Mouse (Mus musculus) midbrain, postnatal 0 days (tissue): ENCODE results near the gene Kctd18. TPM values are rescaled to one million over a fixed set of nuclear protein-coding genes. Genes with fewer than 3 reads are reported as not detected.

ENCODE experiments used
- ATAC-seq: fragments of 200-750 bp; cut with Nextera tagmentation; 2 replicates; pipeline ENCODE4 v1.8.0; 2017; ENCODE audit warnings: moderate number of reproducible peaks, mild to moderate bottlenecking, moderate TSS enrichment, moderate library complexity; ENCODE audit not compliant: low FRiP score
- DNase-seq: peaks from one replicate; pipeline ENCODE4 v3.0.0-alpha.2; 2015; ENCODE audit warnings: low spot score
- H3K27ac ChIP-seq: fragments of 300-500 bp; sonication (generic); 2 replicates; pipeline ENCODE4 v1.5.1; 2014; ENCODE audit warnings: low read depth, mild to moderate bottlenecking, low read length, mixed read lengths
- H3K27me3 ChIP-seq: fragments of 300-500 bp; sonication (generic); 2 replicates; pipeline ENCODE4 v1.6.1; 2014; ENCODE audit warnings: low read length, control low read depth, mixed read lengths; ENCODE audit not compliant: insufficient read depth
- H3K36me3 ChIP-seq: fragments of 300-500 bp; sonication (generic); 2 replicates; pipeline ENCODE4 v1.6.1; 2014; ENCODE audit warnings: low read length, control low read depth, mixed read lengths; ENCODE audit not compliant: insufficient read depth
- H3K4me1 ChIP-seq: fragments of 300-500 bp; sonication (generic); 2 replicates; pipeline ENCODE4 v1.6.1; 2014; ENCODE audit warnings: mild to moderate bottlenecking, control low read depth, antibody characterized with exemption, low read length, mixed read lengths; ENCODE audit not compliant: insufficient read depth
- H3K4me2 ChIP-seq: fragments of 300-500 bp; sonication (generic); 2 replicates; pipeline ENCODE4 v1.6.1; 2014; ENCODE audit warnings: low read depth, mild to moderate bottlenecking, low read length, mixed read lengths; ENCODE audit not compliant: poor library complexity, severe bottlenecking
- H3K4me3 ChIP-seq: fragments of 300-500 bp; sonication (generic); 2 replicates; pipeline ENCODE4 v1.5.1; 2014; ENCODE audit warnings: low read depth, mild to moderate bottlenecking, low read length, moderate library complexity
- H3K9ac ChIP-seq: fragments of 300-500 bp; sonication (generic); replicated peaks from 2 replicates; pipeline ENCODE4 v1.6.1; 2014; ENCODE audit warnings: mild to moderate bottlenecking, low read length, moderate library complexity, mixed read lengths; ENCODE audit not compliant: poor library complexity, severe bottlenecking
- H3K9me3 ChIP-seq: fragments of 300-500 bp; sonication (generic); 2 replicates; pipeline ENCODE4 v1.6.1; 2016; ENCODE audit warnings: low read length, control low read depth
- CTCF ChIP-seq: IDR thresholded peaks from 2 replicates; pipeline ENCODE4 v1.5.1; 2016; ENCODE audit warnings: antibody characterized with exemption, mild to moderate bottlenecking
- WGBS: fragments of 180-500 bp; shearing (Covaris S2); extraction: QIAGEN DNeasy Blood & Tissue Kit; methylation state at CpG from one replicate; pipeline ENCODE4 v1.1.7; 2014; 5-methylcytosine and 5-hydroxymethylcytosine counted together
- polyA plus RNA-seq: library from polyadenylated mRNA; unstranded; fragments of >200 nt; fragmentation: Nextera tagmentation; extraction: Ambion mirVana; gene quantifications from 2 replicates; pipeline ENCODE4 v1.2.1, GENCODE M21; 2015
- total RNA-seq: library from RNA; depleted of rRNA; stranded (reverse); fragments of >200 nt; gene quantifications from 2 replicates; pipeline ENCODE4 v1.2.3, GENCODE M21; 2014; rRNA removed

Kctd18 gene
- total and polyA plus RNA-seq, 2 experiments from 2014 or later: 29.8 to 40.7 TPM

- DNase-seq: no peak
- TF ChIP-seq CTCF: peak; percentile 60
- H3K27ac ChIP-seq: no peak overlapping the region
- no peaks in the 10 kb centered on the region for H3K27me3 ChIP-seq
- H3K9me3 ChIP-seq: no peaks in the 10 kb centered on the region
- H3K9ac ChIP-seq: no peak overlapping the region
- ATAC-seq: no peak
- no peaks in the 10 kb centered on the region; the same call in 1 of the 2 replicates for H3K36me3 ChIP-seq
- no peaks in the 10 kb centered on the region for H3K4me1 ChIP-seq
- H3K4me2 ChIP-seq: no peak overlapping the region
- WGBS: 26% methylated on average over 1 of the region's 1 CpGs
- H3K4me3 ChIP-seq: no peak overlapping the region
These were observed 84.5 kb downstream of the Kctd18 start for GRCm38 (mm10) chr1:57934287-57934686.

- no peak for TF ChIP-seq CTCF
- no peak overlapping the region for H3K4me2 ChIP-seq
- 80% methylated on average over 4 of the region's 4 CpGs for WGBS
- DNase-seq: no peak
- no peaks in the 10 kb centered on the region for H3K27me3 ChIP-seq
- ATAC-seq: no peak
- H3K27ac ChIP-seq: no peak overlapping the region
- no peaks in the 10 kb centered on the region for H3K9me3 ChIP-seq
- no peak overlapping the region for H3K4me3 ChIP-seq
- H3K4me1 ChIP-seq: no peaks in the 10 kb centered on the region
- H3K36me3 ChIP-seq: peaks cover 5% of the 10 kb centered on the region; the same call in 1 of the 2 replicates
- H3K9ac ChIP-seq: no peak overlapping the region
These were observed 100.2 kb downstream of the Kctd18 start for GRCm38 (mm10) chr1:57918567-57918966.

GRCm38 (mm10) chr1:57917342-57917741 lies 101.4 kb downstream of the Kctd18 start:
- Histone ChIP-seq H3K4me1 (no peaks in the 10 kb centered on the region), H3K36me3 (peaks cover 5% of the 10 kb centered on the region; the same call in 1 of the 2 replicates), H3K4me2 (no peak overlapping the region), H3K4me3 (no peak overlapping the region), H3K9me3 (no peaks in the 10 kb centered on the region), H3K9ac (no peak overlapping the region), H3K27ac (no peak overlapping the region), H3K27me3 (no peaks in the 10 kb centered on the region)
- WGBS: 93% methylated on average over 5 of the region's 5 CpGs
- no peak for ATAC-seq
- no peak for DNase-seq
- TF ChIP-seq CTCF: no peak

GRCm38 (mm10) chr1:57911561-57911960 lies 107.2 kb downstream of the Kctd18 start:
- 83% methylated on average over 6 of the region's 6 CpGs for WGBS
- Histone ChIP-seq H3K36me3 (peaks cover 10% of the 10 kb centered on the region; the same call in 1 of the 2 replicates), H3K4me1 (no peaks in the 10 kb centered on the region), H3K9ac (no peak overlapping the region), H3K27ac (no peak overlapping the region), H3K4me2 (no peak overlapping the region), H3K4me3 (no peak overlapping the region), H3K9me3 (no peaks in the 10 kb centered on the region), H3K27me3 (no peaks in the 10 kb centered on the region)
- DNase-seq: no peak
- ATAC-seq: no peak
- TF ChIP-seq CTCF: no peak

- no peak overlapping the region for H3K4me3 ChIP-seq
- no peak overlapping the region for H3K27ac ChIP-seq
- H3K27me3 ChIP-seq: no peaks in the 10 kb centered on the region
- DNase-seq (no peak), ATAC-seq (no peak)
- no peaks in the 10 kb centered on the region for H3K9me3 ChIP-seq
- no peaks in the 10 kb centered on the region for H3K4me1 ChIP-seq
- no peak overlapping the region for H3K9ac ChIP-seq
- H3K4me2 ChIP-seq: no peak overlapping the region
- no peak for TF ChIP-seq CTCF
- peaks cover 22% of the 10 kb centered on the region; the same call in 1 of the 2 replicates for H3K36me3 ChIP-seq
These were observed 112.4 kb downstream of the Kctd18 start for GRCm38 (mm10) chr1:57906312-57906711.

GRCm38 (mm10) chr1:57905912-57906311 lies 112.8 kb downstream of the Kctd18 start:
- no peak overlapping the region for H3K4me3 ChIP-seq
- H3K4me1 ChIP-seq: no peaks in the 10 kb centered on the region
- TF ChIP-seq CTCF: no peak
- DNase-seq: no peak
- H3K27me3 ChIP-seq: no peaks in the 10 kb centered on the region
- WGBS: 87% methylated on average over 3 of the region's 3 CpGs
- H3K27ac ChIP-seq: no peak overlapping the region
- ATAC-seq: no peak
- no peak overlapping the region for H3K9ac ChIP-seq
- H3K9me3 ChIP-seq: no peaks in the 10 kb centered on the region
- peaks cover 22% of the 10 kb centered on the region; the same call in 1 of the 2 replicates for H3K36me3 ChIP-seq
- H3K4me2 ChIP-seq: no peak overlapping the region

Other genes with a start within 250 kb of the Kctd18 start
- 34.8 and 36.2 TPM in 2 replicates for gene Spats2l, start 244.8 kb downstream of the Kctd18 start, total RNA-seq
- 74.7 and 80.4 TPM in 2 replicates for gene Spats2l, start 244.8 kb downstream of the Kctd18 start, polyA plus RNA-seq
- 1.4 and 3.1 TPM in 2 replicates for gene Sgo2a, start 23.0 kb downstream of the Kctd18 start, total RNA-seq
- gene Sgo2a, start 23.0 kb downstream of the Kctd18 start, polyA plus RNA-seq: 1.1 and 1.4 TPM in 2 replicates
- 0.38 and 0.60 TPM in 2 replicates for gene Aox1, start 11.0 kb upstream of the Kctd18 start, total RNA-seq
- gene Aox1, start 11.0 kb upstream of the Kctd18 start, polyA plus RNA-seq: 0.30 and 0.34 TPM in 2 replicates
- gene Aox3, start 94.2 kb upstream of the Kctd18 start, total RNA-seq: 0.09 TPM in 1 of 2 replicates, not detected in the other
- gene Aox3, start 94.2 kb upstream of the Kctd18 start, polyA plus RNA-seq: 0.12 and 0.37 TPM in 2 replicates
- gene Aox4, start 191.4 kb upstream of the Kctd18 start, total RNA-seq: 0.05 and 0.71 TPM in 2 replicates
- 0.21 and 0.45 TPM in 2 replicates for gene Aox4, start 191.4 kb upstream of the Kctd18 start, polyA plus RNA-seq